Mouse (Mus musculus) cerebral cortex, adult 2 months (tissue): ENCODE measurements around the gene Epha6.

ENCODE experiments used
- WGBS: fragments of 180-500 bp; shearing (Covaris S2); methylation state at CpG from one replicate; pipeline ENCODE4 v1.1.7; 2018; 5-methylcytosine and 5-hydroxymethylcytosine counted together

Gene Epha6

GRCm38 (mm10) chr16:60605061-60605831 lies at the start of gene Epha6:
Gene Epha6 (minus strand): TSS chr16:60605531.
- 1% methylated on average over 45 of the region's 45 CpGs for WGBS

GRCm38 (mm10) chr16:60605832-60606583 lies 677 bp upstream of the Epha6 start:
- under 1% methylated on average over 38 of the region's 38 CpGs for WGBS

DNA sequence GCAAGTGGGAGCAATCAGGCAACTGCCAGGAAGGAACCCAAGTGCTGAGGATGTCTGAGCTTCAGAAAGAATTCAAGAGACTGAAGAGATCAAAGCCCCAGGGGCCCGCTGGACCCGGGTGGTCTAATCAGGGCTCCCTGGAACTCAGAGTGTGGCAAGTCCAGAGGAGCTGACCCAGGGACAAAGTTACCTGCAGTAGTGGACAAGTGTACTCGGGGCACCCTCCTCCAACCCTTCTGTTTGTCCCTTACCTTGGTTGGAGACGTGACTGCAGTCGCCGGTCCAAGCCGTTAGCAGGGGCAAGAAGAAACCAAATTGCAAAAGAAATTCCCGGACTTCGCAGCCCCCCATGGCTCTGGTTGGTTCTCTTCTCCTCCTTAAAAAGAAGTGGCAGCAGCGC lies 718 bp downstream of the Epha6 start:
- 3% methylated on average over 10 of the region's 10 CpGs for WGBS

- WGBS: 82% methylated on average over 3 of the region's 3 CpGs
These were observed 20.0 kb downstream of the Epha6 start for GRCm38 (mm10) chr16:60585322-60585721.

- whole genome bisulfite sequencing: 61% methylated on average over 7 of the region's 7 CpGs
These were observed 20.6 kb downstream of the Epha6 start for GRCm38 (mm10) chr16:60584695-60585094.

DNA sequence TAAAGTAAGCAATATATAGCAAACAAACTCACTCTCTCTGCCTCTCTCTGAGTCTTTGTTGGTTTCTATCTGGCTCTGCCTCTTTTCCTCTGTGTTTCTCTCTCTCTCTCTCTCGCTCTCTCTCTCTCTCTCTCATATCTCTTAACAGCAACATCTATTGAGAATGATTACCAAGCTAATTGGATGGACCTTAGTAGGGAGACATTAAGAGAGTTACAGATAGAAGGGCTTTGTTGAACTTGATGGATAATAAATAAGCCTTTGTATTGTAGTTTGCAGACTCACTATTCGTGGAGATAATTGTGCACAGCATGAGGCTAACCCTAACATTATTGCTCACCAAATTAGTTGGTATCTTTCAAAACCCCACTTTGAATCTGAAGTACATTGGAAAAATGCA lies 34.8 kb downstream of the Epha6 start:
- 68% methylated on average over 2 of the region's 2 CpGs for WGBS

GRCm38 (mm10) chr16:60544385-60544784 lies 60.9 kb downstream of the Epha6 start:
- 50% methylated on average over 4 of the region's 4 CpGs for WGBS

- WGBS: 63% methylated on average over 3 of the region's 3 CpGs
These were observed 95.6 kb downstream of the Epha6 start for GRCm38 (mm10) chr16:60509707-60510106.

DNA sequence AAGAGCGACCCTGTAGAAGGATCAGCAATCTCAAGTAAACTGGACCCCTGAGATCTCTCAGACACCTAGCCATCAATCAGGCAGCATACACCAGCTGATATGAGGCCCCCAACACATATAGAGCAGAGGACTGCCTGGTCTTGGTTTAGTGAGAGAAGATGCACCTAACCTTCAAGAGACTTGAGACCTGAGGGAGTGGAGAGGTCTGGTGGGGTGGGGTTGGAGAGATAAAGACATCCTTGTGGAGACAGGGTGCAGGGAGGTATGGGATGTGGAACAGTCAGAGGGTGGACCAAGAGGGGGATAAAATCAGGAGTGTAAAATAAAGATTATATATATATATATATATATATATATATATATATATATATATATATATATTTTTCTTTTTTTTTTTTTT lies 105.8 kb downstream of the Epha6 start:
- WGBS: 100% methylated on average over 1 of the region's 1 CpGs

- 72% methylated on average over 7 of the region's 7 CpGs for WGBS
These were observed 137.0 kb downstream of the Epha6 start for GRCm38 (mm10) chr16:60468200-60468785.

DNA sequence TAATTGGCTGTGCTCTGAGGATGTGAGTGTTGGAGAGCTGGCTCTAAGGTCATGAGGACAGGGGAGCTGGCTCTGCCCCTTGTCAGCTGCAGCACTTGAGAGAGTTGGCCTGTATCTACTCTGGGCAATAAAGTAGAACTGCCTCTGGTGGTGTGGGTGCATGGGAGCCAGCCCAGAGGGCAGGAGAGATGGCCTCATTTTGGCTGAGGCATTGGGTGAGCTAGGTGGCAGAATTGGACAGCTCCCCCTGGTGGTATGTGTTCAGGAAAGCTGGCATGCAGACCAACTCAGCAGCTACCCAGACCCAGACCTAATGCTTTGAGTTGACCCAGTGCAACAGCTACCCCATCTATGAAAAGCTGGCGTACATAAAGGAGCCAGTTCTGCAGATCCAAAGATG lies 170.0 kb downstream of the Epha6 start:
- 88% methylated on average over 1 of the region's 1 CpGs for WGBS

DNA sequence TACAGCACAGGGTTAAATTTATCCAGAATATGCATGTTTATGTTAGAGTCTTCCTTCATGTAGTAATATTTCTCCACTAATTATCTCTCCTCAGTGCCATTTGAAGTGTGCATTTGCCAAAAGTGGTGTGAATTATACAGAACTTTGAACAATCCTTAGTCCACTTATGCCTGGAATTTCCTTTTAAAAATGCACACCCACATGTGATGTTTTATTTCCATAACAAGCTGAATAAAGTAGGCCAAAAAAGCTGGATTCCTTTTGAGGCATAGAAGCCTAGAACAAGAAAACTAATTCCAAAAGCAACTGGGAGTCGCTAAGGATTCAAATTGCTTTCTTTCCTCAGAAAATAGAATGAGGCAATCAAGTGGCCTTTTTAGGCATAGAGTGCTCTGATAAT lies 171.1 kb downstream of the Epha6 start:
- WGBS: 28% methylated on average over 1 of the region's 1 CpGs

GRCm38 (mm10) chr16:60395306-60395705 lies 210.0 kb downstream of the Epha6 start:
- 49% methylated on average over 3 of the region's 3 CpGs for WGBS

DNA sequence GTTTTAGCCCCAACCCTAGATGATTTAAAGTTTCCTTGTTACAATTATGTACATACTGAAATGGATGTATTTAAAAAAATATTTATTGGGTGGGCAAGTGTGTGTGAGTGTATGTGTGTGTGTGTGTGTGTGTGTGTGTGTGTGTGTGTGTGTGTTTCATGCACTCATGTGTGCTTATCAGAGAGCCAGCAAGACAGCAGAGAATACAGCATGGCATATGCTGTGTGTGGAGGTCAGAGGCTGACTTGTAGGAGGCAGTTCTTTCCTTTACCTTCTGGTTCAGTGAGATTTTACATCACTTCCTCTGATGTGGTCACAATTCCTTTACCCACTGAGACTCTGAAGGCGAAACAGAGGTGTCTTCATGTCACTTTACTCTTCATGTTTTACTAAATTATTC lies 321.4 kb downstream of the Epha6 start:
- 70% methylated on average over 1 of the region's 1 CpGs for WGBS

- 76% methylated on average over 2 of the region's 2 CpGs for WGBS
These were observed 331.2 kb downstream of the Epha6 start for GRCm38 (mm10) chr16:60274109-60274508.

- WGBS: 78% methylated on average over 9 of the region's 9 CpGs
These were observed 338.7 kb downstream of the Epha6 start for GRCm38 (mm10) chr16:60266367-60267351.

- 75% methylated on average over 6 of the region's 6 CpGs for WGBS
These were observed 340.4 kb downstream of the Epha6 start for GRCm38 (mm10) chr16:60264719-60265508.

GRCm38 (mm10) chr16:60258151-60258635 lies 347.1 kb downstream of the Epha6 start:
- WGBS: 58% methylated on average over 7 of the region's 7 CpGs

DNA sequence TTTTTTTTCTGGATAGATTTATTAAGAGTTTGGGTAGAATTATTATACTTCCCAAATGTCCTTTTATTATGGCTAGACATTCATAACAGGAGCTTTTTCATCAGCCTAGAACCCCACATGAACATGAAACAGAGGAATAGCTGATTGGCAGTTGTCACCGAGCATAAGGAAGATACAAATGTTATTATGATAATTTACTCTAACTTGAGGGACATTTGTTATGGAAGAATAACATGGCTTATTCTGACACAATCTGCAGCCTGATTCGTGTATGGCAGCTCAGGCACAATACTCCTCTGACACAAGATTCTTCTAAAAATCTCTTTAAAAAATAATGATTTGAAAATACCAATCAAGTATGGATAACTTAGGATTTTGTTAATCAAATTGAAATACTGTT lies 347.7 kb downstream of the Epha6 start:
- WGBS: 61% methylated on average over 2 of the region's 2 CpGs

- WGBS: 78% methylated on average over 4 of the region's 4 CpGs
These were observed 348.3 kb downstream of the Epha6 start for GRCm38 (mm10) chr16:60257044-60257443.
